Mouse (Mus musculus): ENCODE data around the gene Ryr1. TPM values are rescaled to one million over a fixed set of nuclear protein-coding genes. Genes with fewer than 3 reads are reported as not detected.
A peak's percentile ranks its signal among the peaks of the same experiment; 100 is the strongest.
"Not testable (repeated sequence)": the region's sequence is repeated elsewhere in the genome, so short reads cannot be mapped to it uniquely, and the experiment has no call there.

The Ryr1 gene
- polyA plus RNA-seq, 1 experiment from 2014 or later, result 0.22 TPM

DNA sequence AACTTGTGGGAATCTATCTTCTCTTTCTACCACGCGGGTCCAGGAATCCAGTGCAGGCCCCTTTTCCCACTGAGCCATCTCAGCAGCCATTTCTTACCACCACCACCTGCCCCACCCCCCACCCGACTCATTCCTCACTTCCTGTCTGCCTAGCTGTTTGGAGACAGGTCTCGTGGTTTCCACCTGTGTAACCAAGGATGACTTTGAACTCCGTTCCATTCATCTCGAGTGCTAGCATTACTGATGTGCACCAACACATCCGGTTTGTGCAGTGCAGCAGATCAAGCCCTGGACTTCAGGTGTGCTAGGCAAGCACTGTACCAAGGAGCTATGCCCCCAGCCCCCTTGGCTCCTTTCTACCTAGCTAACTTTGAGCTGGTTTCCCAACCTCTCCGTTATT is 16.4 kb upstream of the Ryr1 start:
- 57% methylated on average over 8 of the region's 8 CpGs for WGBS (ENCODE audit: insufficient replicate concordance)
- Histone ChIP-seq H3K4me2 (no peak overlapping the region), H3K9ac (no peak overlapping the region), H3K27ac (no peak overlapping the region), H3K36me3 (no peaks in the 10 kb centered on the region), H3K4me3 (replicated peaks) (no peak overlapping the region), H3K9me3 (replicated peaks) (no peaks in the 10 kb centered on the region), H3K27me3 (peaks cover 3% of the 10 kb centered on the region; the same call in 1 of the 2 replicates), H3K4me1 (replicated peaks) (0 out of 2 replicates have a peak, but pooled peaks cover 4% of the 10 kb centered on the region)
- ATAC-seq (ENCODE audit: low read depth) (no peak), DNase-seq (no peak)

- 75% methylated on average over 3 of the region's 4 CpGs for WGBS (ENCODE audit: insufficient replicate concordance)
- not testable (repeated sequence) for H3K4me3 ChIP-seq (replicated peaks); H3K9ac ChIP-seq; H3K27ac ChIP-seq; H3K4me2 ChIP-seq; H3K9me3 ChIP-seq (replicated peaks); H3K36me3 ChIP-seq; ATAC-seq (ENCODE audit: low read depth); DNase-seq; H3K4me1 ChIP-seq (replicated peaks)
- H3K27me3 ChIP-seq, result peaks cover 17% of the 10 kb centered on the region
Observed at GRCm38 (mm10) chr7:29139237-29139636, 14.3 kb upstream of the Ryr1 start.

GRCm38 (mm10) chr7:29137429-29137828 is 12.4 kb upstream of the Ryr1 start:
- WGBS (ENCODE audit: insufficient replicate concordance), result 42% methylated on average over 16 of the region's 16 CpGs
- H3K9ac ChIP-seq, result no peak overlapping the region
- H3K27ac ChIP-seq, result no peak overlapping the region
- peaks cover 17% of the 10 kb centered on the region for H3K27me3 ChIP-seq
- no peak overlapping the region for H3K4me3 ChIP-seq (replicated peaks)
- no peaks in the 10 kb centered on the region for H3K9me3 ChIP-seq (replicated peaks)
- 0 out of 2 replicates have a peak, but pooled peaks cover 3% of the 10 kb centered on the region for H3K4me1 ChIP-seq (replicated peaks)
- DNase-seq (no peak), ATAC-seq (ENCODE audit: low read depth) (no peak)
- no peaks in the 10 kb centered on the region for H3K36me3 ChIP-seq
- no peak overlapping the region for H3K4me2 ChIP-seq

DNA sequence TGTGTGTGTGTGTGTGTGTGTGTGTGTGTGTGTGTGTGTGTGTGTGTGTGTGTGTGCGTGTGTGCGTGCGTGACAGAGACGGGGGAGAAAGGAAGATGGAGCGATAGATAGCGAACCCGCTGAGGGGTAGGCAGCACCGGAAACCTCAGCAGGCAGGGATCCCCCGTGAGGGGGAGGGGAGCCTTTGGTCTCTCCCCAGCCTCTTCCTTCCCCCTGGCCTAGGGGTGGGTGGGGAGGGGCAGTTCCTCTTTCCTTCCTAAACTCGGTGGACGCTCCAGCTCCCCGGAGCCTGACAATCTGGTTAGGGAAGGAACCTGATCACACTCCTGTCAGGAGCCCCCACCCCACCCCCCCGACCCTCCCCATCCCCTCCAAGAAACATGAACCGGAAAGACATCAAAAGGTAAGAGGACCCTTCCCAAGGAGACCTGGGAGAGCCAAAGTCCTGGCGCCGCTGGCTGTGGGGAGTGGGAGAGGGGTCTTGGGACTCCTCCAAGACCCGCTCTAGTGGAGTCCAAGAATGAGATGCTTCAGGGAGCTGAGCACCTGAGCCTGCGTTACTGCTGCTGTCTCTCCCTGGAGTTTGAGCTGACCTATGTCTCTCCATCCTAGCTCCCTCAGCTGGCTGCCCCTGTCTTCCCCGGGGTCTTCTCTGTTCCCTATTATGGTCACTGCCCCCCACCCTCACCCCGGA is 9.9 kb upstream of the Ryr1 start, which contains the start of gene Rasgrp4:
TSS of gene Rasgrp4 (plus strand) at position 159 of the 694 bp plus-strand sequence.
- WGBS (ENCODE audit: insufficient replicate concordance), result 2% methylated on average over 13 of the region's 20 CpGs
- ATAC-seq (ENCODE audit: low read depth) (peak; percentile 31; the same call in 1 of the 2 replicates), DNase-seq (peak; percentile 18)
- no peak within 1 kb of the TSS for H3K27ac ChIP-seq
- H3K27me3 ChIP-seq, result peaks cover 17% of the 10 kb centered on the region
- H3K4me2 ChIP-seq, result peak within 1 kb of the TSS; percentile 28; the same call in 1 of the 2 replicates
- no peaks in the 10 kb centered on the region for H3K9me3 ChIP-seq (replicated peaks)
- H3K4me3 ChIP-seq (replicated peaks), result peak within 1 kb of the TSS; percentile 14; the same call in 1 of the 2 replicates
- H3K36me3 ChIP-seq, result no peaks in the 10 kb centered on the region
- H3K4me1 ChIP-seq (replicated peaks), result 0 out of 2 replicates have a peak, but pooled peaks cover 3% of the 10 kb centered on the region
- H3K9ac ChIP-seq, result no peak within 1 kb of the TSS

DNA sequence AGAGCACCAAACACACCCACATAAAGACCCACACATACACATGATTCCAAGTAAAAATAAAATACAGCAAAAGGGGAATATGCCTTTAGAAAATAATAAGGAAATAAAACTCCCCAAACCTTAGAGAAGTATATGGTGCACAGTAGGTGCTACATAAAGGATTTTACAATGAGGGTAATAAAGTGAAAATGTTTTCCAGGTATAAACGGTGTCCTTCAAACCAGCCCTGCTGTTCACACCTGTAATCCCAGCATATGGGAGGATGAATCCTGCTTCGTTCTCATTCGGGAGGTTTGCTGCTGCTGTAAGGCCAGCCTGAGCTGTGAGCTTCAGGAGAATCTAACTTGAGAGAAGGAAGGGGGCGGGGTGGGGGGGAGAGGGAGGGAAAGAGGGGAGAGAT is 9.3 kb upstream of the Ryr1 start:
- Histone ChIP-seq H3K4me3 (replicated peaks) (no peak overlapping the region), H3K27ac (no peak overlapping the region), H3K4me2 (peak overlapping the region; percentile 28; the same call in 1 of the 2 replicates), H3K27me3 (peaks cover 17% of the 10 kb centered on the region), H3K4me1 (replicated peaks) (0 out of 2 replicates have a peak, but pooled peaks cover 3% of the 10 kb centered on the region), H3K9ac (no peak overlapping the region), H3K36me3 (no peaks in the 10 kb centered on the region), H3K9me3 (replicated peaks) (no peaks in the 10 kb centered on the region)
- no peak for DNase-seq
- 3% methylated on average over 4 of the region's 4 CpGs for WGBS (ENCODE audit: insufficient replicate concordance)
- ATAC-seq (ENCODE audit: low read depth), result no peak

DNA sequence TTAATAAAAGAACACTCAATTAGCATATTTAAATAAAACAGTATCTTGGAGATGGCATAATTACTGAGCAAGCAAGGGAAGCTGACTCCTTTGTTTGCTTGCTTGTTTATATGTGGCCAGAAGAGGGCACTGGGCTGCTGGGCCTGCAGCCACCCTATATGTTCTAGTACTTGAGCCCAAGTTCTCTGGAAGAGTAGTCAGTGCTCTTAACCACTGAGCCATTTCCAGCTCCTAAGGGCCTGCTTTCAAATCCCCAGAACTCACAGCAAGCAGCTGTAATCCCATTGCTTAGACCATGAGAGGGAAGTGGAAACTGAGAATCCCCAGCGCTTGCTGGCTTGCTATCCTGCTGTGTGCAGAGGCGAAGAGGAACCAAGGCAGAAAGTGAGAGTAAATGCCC is 3.7 kb upstream of the Ryr1 start:
- H3K9ac ChIP-seq, result no peak overlapping the region
- 0 out of 2 replicates have a peak, but pooled peaks cover 6% of the 10 kb centered on the region for H3K27me3 ChIP-seq
- H3K4me2 ChIP-seq, result no peak overlapping the region
- ATAC-seq (ENCODE audit: low read depth) (no peak), DNase-seq (no peak)
- H3K4me3 ChIP-seq (replicated peaks), result no peak overlapping the region
- no peak overlapping the region for H3K27ac ChIP-seq
- no peaks in the 10 kb centered on the region for H3K36me3 ChIP-seq
- 64% methylated on average over 2 of the region's 2 CpGs for WGBS (ENCODE audit: insufficient replicate concordance)
- H3K9me3 ChIP-seq (replicated peaks), result no peaks in the 10 kb centered on the region
- H3K4me1 ChIP-seq (replicated peaks), result peaks cover 28% of the 10 kb centered on the region

GRCm38 (mm10) chr7:29126173-29126915 is 1.4 kb upstream of the Ryr1 start:
- H3K4me2 ChIP-seq, result no peak overlapping the region

GRCm38 (mm10) chr7:29123531-29124358 is 1.2 kb downstream of the Ryr1 start:
- Histone ChIP-seq H3K4me3 (replicated peaks) (no peak overlapping the region), H3K27ac (no peak overlapping the region), H3K27me3 (0 out of 2 replicates have a peak, but pooled peaks cover 6% of the 10 kb centered on the region), H3K4me1 (replicated peaks) (peaks cover 32% of the 10 kb centered on the region), H3K9ac (no peak overlapping the region), H3K9me3 (replicated peaks) (no peaks in the 10 kb centered on the region), H3K36me3 (no peaks in the 10 kb centered on the region), H3K4me2 (no peak overlapping the region)
- 31% methylated on average over 5 of the region's 5 CpGs for WGBS (ENCODE audit: insufficient replicate concordance)
- no peak for ATAC-seq (ENCODE audit: low read depth)
- no peak for DNase-seq

More at GRCm38 (mm10) chr7:29126173-29126915, 1.4 kb upstream of the Ryr1 start:
- no peak overlapping the region for H3K4me3 ChIP-seq (replicated peaks)
- 0 out of 2 replicates have a peak, but pooled peaks cover 6% of the 10 kb centered on the region for H3K27me3 ChIP-seq
- no peaks in the 10 kb centered on the region for H3K36me3 ChIP-seq
- H3K4me1 ChIP-seq (replicated peaks), result peaks cover 32% of the 10 kb centered on the region
- H3K27ac ChIP-seq, result no peak overlapping the region
- ATAC-seq (ENCODE audit: low read depth), result no peak; the same call in 1 of the 2 replicates
- peak; percentile 45 for DNase-seq
- H3K9ac ChIP-seq, result no peak overlapping the region
- H3K9me3 ChIP-seq (replicated peaks), result no peaks in the 10 kb centered on the region
- WGBS (ENCODE audit: insufficient replicate concordance), result 7% methylated on average over 7 of the region's 7 CpGs

- no peak overlapping the region for H3K4me3 ChIP-seq (replicated peaks)
- H3K9ac ChIP-seq, result no peak overlapping the region
- H3K9me3 ChIP-seq (replicated peaks), result no peaks in the 10 kb centered on the region
- no peak overlapping the region for H3K4me2 ChIP-seq
- ATAC-seq (ENCODE audit: low read depth), result no peak
- H3K27me3 ChIP-seq, result 0 out of 2 replicates have a peak, but pooled peaks cover 7% of the 10 kb centered on the region
- H3K36me3 ChIP-seq, result no peaks in the 10 kb centered on the region
- H3K27ac ChIP-seq, result no peak overlapping the region
- WGBS (ENCODE audit: insufficient replicate concordance), result 77% methylated on average over 9 of the region's 9 CpGs
- peaks cover 32% of the 10 kb centered on the region for H3K4me1 ChIP-seq (replicated peaks)
- DNase-seq, result no peak
Observed at GRCm38 (mm10) chr7:29122821-29123220, 2.2 kb downstream of the Ryr1 start.

GRCm38 (mm10) chr7:29119526-29119925 is 5.5 kb downstream of the Ryr1 start:
- WGBS (ENCODE audit: insufficient replicate concordance), result 27% methylated on average over 1 of the region's 1 CpGs
- DNase-seq, result no peak

More at GRCm38 (mm10) chr7:29119526-29119925, 5.5 kb downstream of the Ryr1 start:
- H3K36me3 ChIP-seq, result no peaks in the 10 kb centered on the region
- no peak overlapping the region for H3K4me2 ChIP-seq
- H3K4me3 ChIP-seq (replicated peaks), result no peak overlapping the region
- H3K9me3 ChIP-seq (replicated peaks), result no peaks in the 10 kb centered on the region
- peaks cover 13% of the 10 kb centered on the region for H3K4me1 ChIP-seq (replicated peaks)
- no peak overlapping the region for H3K27ac ChIP-seq
- no peak for ATAC-seq (ENCODE audit: low read depth)
- H3K27me3 ChIP-seq, result 0 out of 2 replicates have a peak, but pooled peaks cover 7% of the 10 kb centered on the region
- no peak overlapping the region for H3K9ac ChIP-seq

All from liver, embryonic 13.5 days (tissue).